Mouse (Mus musculus): ENCODE measurements around the gene Cul9. TPM values are rescaled to one million over a fixed set of nuclear protein-coding genes. Genes with fewer than 3 reads are reported as not detected.

The Cul9 gene
- polyA plus RNA-seq, 1 experiment: 0.48 TPM

- no peak for TF ChIP-seq GATA1 (IDR thresholded peaks at IDR 0.05; ENCODE audit: low read length)
Observed at GRCm38 (mm10) chr17:46487431-46487830, 58.8 kb downstream of the Cul9 start, which contains the start of gene Ttbk1. TSS of gene Ttbk1 (minus strand) at chr17:46487675.

- no peak for TF ChIP-seq GATA1 (IDR thresholded peaks at IDR 0.05; ENCODE audit: low read length)
Observed at GRCm38 (mm10) chr17:46486995-46487394, 59.2 kb downstream of the Cul9 start.

- TF ChIP-seq GATA1 (IDR thresholded peaks at IDR 0.05; ENCODE audit: low read length): no peak
Observed at GRCm38 (mm10) chr17:46484461-46484875, 61.7 kb downstream of the Cul9 start.

- TF ChIP-seq GATA1 (IDR thresholded peaks at IDR 0.05; ENCODE audit: low read length): no peak
Observed at GRCm38 (mm10) chr17:46484021-46484431, 62.2 kb downstream of the Cul9 start.

GRCm38 (mm10) chr17:46483561-46484001 lies 62.6 kb downstream of the Cul9 start:
- TF ChIP-seq GATA1 (IDR thresholded peaks at IDR 0.05; ENCODE audit: low read length): no peak

- TF ChIP-seq GATA1 (IDR thresholded peaks at IDR 0.05; ENCODE audit: low read length): no peak
Observed at GRCm38 (mm10) chr17:46477286-46477685, 68.9 kb downstream of the Cul9 start.

GRCm38 (mm10) chr17:46476601-46477000 lies 69.6 kb downstream of the Cul9 start:
- no peak for TF ChIP-seq GATA1 (IDR thresholded peaks at IDR 0.05; ENCODE audit: low read length)

GRCm38 (mm10) chr17:46467830-46468229 lies 78.4 kb downstream of the Cul9 start:
- no peak for TF ChIP-seq GATA1 (IDR thresholded peaks at IDR 0.05; ENCODE audit: low read length)

GRCm38 (mm10) chr17:46462226-46462625 lies 84.0 kb downstream of the Cul9 start:
- no peak for TF ChIP-seq GATA1 (IDR thresholded peaks at IDR 0.05; ENCODE audit: low read length)

GRCm38 (mm10) chr17:46461347-46461746 lies 84.8 kb downstream of the Cul9 start:
- TF ChIP-seq GATA1 (IDR thresholded peaks at IDR 0.05; ENCODE audit: low read length): no peak

GRCm38 (mm10) chr17:46460673-46461072 lies 85.5 kb downstream of the Cul9 start:
- TF ChIP-seq GATA1 (IDR thresholded peaks at IDR 0.05; ENCODE audit: low read length): no peak

GRCm38 (mm10) chr17:46458439-46458838 lies 87.7 kb downstream of the Cul9 start:
- no peak for TF ChIP-seq GATA1 (IDR thresholded peaks at IDR 0.05; ENCODE audit: low read length)

- no peak for TF ChIP-seq GATA1 (IDR thresholded peaks at IDR 0.05; ENCODE audit: low read length)
Observed at GRCm38 (mm10) chr17:46457791-46458190, 88.4 kb downstream of the Cul9 start.

GRCm38 (mm10) chr17:46455110-46455691 lies 91.0 kb downstream of the Cul9 start:
- TF ChIP-seq GATA1 (IDR thresholded peaks at IDR 0.05; ENCODE audit: low read length): no peak

- no peak for TF ChIP-seq GATA1 (IDR thresholded peaks at IDR 0.05; ENCODE audit: low read length)
Observed at GRCm38 (mm10) chr17:46454539-46454938, 91.6 kb downstream of the Cul9 start.

GRCm38 (mm10) chr17:46453970-46454411 lies 92.2 kb downstream of the Cul9 start:
- TF ChIP-seq GATA1 (IDR thresholded peaks at IDR 0.05; ENCODE audit: low read length): no peak

GRCm38 (mm10) chr17:46453302-46453948 lies 92.8 kb downstream of the Cul9 start:
- TF ChIP-seq GATA1 (IDR thresholded peaks at IDR 0.05; ENCODE audit: low read length): no peak
